ENCODE assay signal across 26 mouse cellular contexts in genomic region chr13:56914721-56915120, GRCm38 (mm10). TPM values are rescaled to one million over a fixed set of nuclear protein-coding genes. Genes with fewer than 3 reads are reported as not detected.
DNase-seq lines count a peak whose midpoint lies in the region; ATAC-seq and TF ChIP-seq lines count a peak whose summit lies in the region.
"Had no signal": no experiment of that assay in that cellular context is flagged by ENCODE, and none has a peak within 500 bp of the region (broad histone marks: within the 10 kb centered on the region; RNA-seq: fewer than 3 reads in every experiment).

No protein-coding gene starts in this region.

- no peaks in the 10 kb centered on the region for H3K27me3 ChIP-seq in heart, embryonic 12.5 days (replicated peaks)
- no peaks in the 10 kb centered on the region for H3K27me3 ChIP-seq in lung, postnatal 0 days (replicated peaks; ENCODE audit: insufficient read depth, low read length)
- no peaks in the 10 kb centered on the region for H3K27me3 ChIP-seq in E14TG2a.4 (ENCODE audit: insufficient read depth, low read length)
- H3K27me3 ChIP-seq: CH12.LX; embryonic facial prominence, embryonic 12.5 days; forebrain, embryonic 13.5 days; forebrain, embryonic 15.5 days had no signal

- H3K27ac ChIP-seq in heart, embryonic 12.5 days (ENCODE audit: poor library complexity, severe bottlenecking), result no peak overlapping the region
- no peak overlapping the region for H3K27ac ChIP-seq in lung, postnatal 0 days (ENCODE audit: low read length)
- H3K27ac ChIP-seq: embryonic facial prominence, embryonic 10.5 days; embryonic facial prominence, embryonic 12.5 days; forebrain, embryonic 13.5 days; forebrain, embryonic 15.5 days had no signal

- no peak for ATAC-seq in heart, embryonic 12.5 days (ENCODE audit: insufficient number of reproducible peaks, low FRiP score)
- ATAC-seq in lung, postnatal 0 days, result no peak
- ATAC-seq: activated CD4-positive, CD25-positive, alpha-beta regulatory T cell, adult 4 months; CD4-positive, CD25-positive, alpha-beta regulatory T cell, adult 4 months; forebrain, embryonic 13.5 days; forebrain, embryonic 15.5 days; forebrain, postnatal 0 days; Patski had no signal

- peaks cover 6% of the 10 kb centered on the region for H3K4me1 ChIP-seq in heart, embryonic 12.5 days (replicated peaks)
- no peaks in the 10 kb centered on the region for H3K4me1 ChIP-seq in lung, postnatal 0 days (ENCODE audit: insufficient read depth, low read depth, low read length)
- peaks cover 3% of the 10 kb centered on the region for H3K4me1 ChIP-seq in E14TG2a.4 (replicated peaks; ENCODE audit: low read depth, low read length)
- H3K4me1 ChIP-seq: embryonic facial prominence, embryonic 12.5 days; forebrain, embryonic 13.5 days had no signal

- peak; percentile 10; the same call in 1 of the 2 replicates for TF ChIP-seq CTCF in lung, postnatal 0 days (IDR thresholded peaks at IDR 0.05)
- TF ChIP-seq CTCF in E14TG2a.4 (conservative IDR thresholded peaks at IDR 0.05; ENCODE audit: low read length), result peak; percentile 19; the same call in 1 of the 2 replicates

- no peak overlapping the region for H3K4me2 ChIP-seq in heart, embryonic 12.5 days
- H3K4me2 ChIP-seq in lung, postnatal 0 days (replicated peaks; ENCODE audit: low read depth, low read length), result no peak overlapping the region
- H3K4me2 ChIP-seq: embryonic facial prominence, embryonic 12.5 days; forebrain, embryonic 13.5 days; forebrain, embryonic 15.5 days had no signal

- H3K9ac ChIP-seq in heart, embryonic 12.5 days, result no peak overlapping the region
- H3K9ac ChIP-seq in lung, postnatal 0 days (replicated peaks; ENCODE audit: low read depth), result no peak overlapping the region
- H3K9ac ChIP-seq: embryonic facial prominence, embryonic 12.5 days; forebrain, embryonic 13.5 days; forebrain, embryonic 15.5 days; forebrain, postnatal 0 days had no signal

- WGBS in heart, embryonic 12.5 days, result 77% methylated on average over 7 of the region's 7 CpGs
- 82% methylated on average over 7 of the region's 7 CpGs for WGBS in lung, postnatal 0 days

- DNase-seq in heart, adult 11 months, result peak; percentile 52
- DNase-seq in lung, postnatal 0 days (ENCODE audit: low spot score), result no peak
- no peak for DNase-seq in lung, postnatal 36 days
- DNase-seq in thymus, postnatal 10 days (ENCODE audit: low spot score in 2 of 2), result no peak
- DNase-seq: adrenal gland, adult 8-10 months; adrenal gland, postnatal 14 days; adrenal gland, postnatal 36 days; B cell, adult 2 months; cerebellum, adult 11-12 months; cerebellum, adult 2 months; cerebellum, adult 9-10 months; cerebellum, postnatal 10 days; cerebellum, postnatal 25 days; forebrain, postnatal 0 days had no signal

- no peak for TF ChIP-seq EP300 in lung, postnatal 0 days (IDR thresholded peaks at IDR 0.05)

- no peak overlapping the region for H3K4me3 ChIP-seq in heart, embryonic 12.5 days
- H3K4me3 ChIP-seq in lung, postnatal 0 days (ENCODE audit: low read depth, low read length), result no peak overlapping the region
- no peak overlapping the region for H3K4me3 ChIP-seq in E14TG2a.4 (replicated peaks; ENCODE audit: low read length)
- H3K4me3 ChIP-seq: embryonic facial prominence, embryonic 10.5 days; embryonic facial prominence, embryonic 12.5 days; forebrain, embryonic 13.5 days; forebrain, embryonic 15.5 days had no signal

- no peaks in the 10 kb centered on the region; the same call in 1 of the 2 replicates for H3K9me3 ChIP-seq in heart, embryonic 12.5 days (replicated peaks)
- H3K9me3 ChIP-seq in lung, postnatal 0 days (ENCODE audit: low read length), result no peaks in the 10 kb centered on the region
- no peaks in the 10 kb centered on the region for H3K9me3 ChIP-seq in E14TG2a.4 (ENCODE audit: low read length)
- H3K9me3 ChIP-seq: embryonic facial prominence, embryonic 10.5 days; embryonic facial prominence, embryonic 12.5 days; forebrain, embryonic 13.5 days; forebrain, embryonic 15.5 days had no signal

- no peaks in the 10 kb centered on the region for H3K36me3 ChIP-seq in heart, embryonic 12.5 days
- H3K36me3 ChIP-seq in lung, postnatal 0 days (ENCODE audit: insufficient read depth, low read length), result no peaks in the 10 kb centered on the region
- H3K36me3 ChIP-seq in E14TG2a.4 (ENCODE audit: insufficient read depth, low read length), result no peaks in the 10 kb centered on the region
- H3K36me3 ChIP-seq: embryonic facial prominence, embryonic 10.5 days; embryonic facial prominence, embryonic 12.5 days; forebrain, embryonic 15.5 days; G1E had no signal

RNA-seq across cellular contexts. Expression of gene Trpc7, which starts 18.9 kb away (rescaled TPM):
- 0.08 and 0.17 TPM in 2 replicates for polyA plus RNA-seq in heart, embryonic 12.5 days (2016; fragmentation: Nextera tagmentation; extraction: Ambion mirVana)
- not detected in 2 replicates for polyA plus RNA-seq in lung, postnatal 0 days (2015; fragmentation: Nextera tagmentation; extraction: Ambion mirVana)
- polyA plus RNA-seq: CD4-positive, CD25-positive, alpha-beta regulatory T cell, adult 4 months; embryonic facial prominence, embryonic 10.5 days; forebrain, embryonic 11.5 days; G1E; Patski had no signal
